Mouse (Mus musculus) liver, postnatal 0 days (tissue): ENCODE measurements at regions not wholly inside any gene's neighbourhood (a gene's known extent, or its start where the extent isn't known, plus 50 kb on each side); places are given as distances from the start of the nearest gene placed in this dataset.

ENCODE experiments used
- ATAC-seq: fragments of 200-750 bp; cut with Nextera tagmentation; 2 replicates; pipeline ENCODE4 v1.8.0; 2017; ENCODE audit warnings: mild to moderate bottlenecking, moderate library complexity
- DNase-seq: peaks from one replicate; pipeline ENCODE4 v3.0.0-alpha.2; 2016
- H3K27ac ChIP-seq: fragments of 300-500 bp; sonication (generic); 2 replicates; pipeline ENCODE4 v1.5.1; 2014; ENCODE audit warnings: antibody characterized with exemption, moderate library complexity, mild to moderate bottlenecking, low read depth
- H3K27me3 ChIP-seq: fragments of 300-500 bp; sonication (generic); 2 replicates; pipeline ENCODE4 v1.6.1; 2014; ENCODE audit warnings: low read length, control low read depth, mixed read lengths; ENCODE audit not compliant: insufficient read depth
- H3K36me3 ChIP-seq: fragments of 300-500 bp; sonication (generic); replicated peaks from 2 replicates; pipeline ENCODE4 v1.6.1; 2014; ENCODE audit warnings: mild to moderate bottlenecking, control low read depth, low read length, moderate library complexity, mixed read lengths; ENCODE audit not compliant: insufficient read depth
- H3K4me1 ChIP-seq: fragments of 300-500 bp; sonication (generic); 2 replicates; pipeline ENCODE4 v1.6.1; 2014; ENCODE audit warnings: antibody characterized with exemption, mild to moderate bottlenecking, control low read depth; ENCODE audit not compliant: insufficient read depth
- H3K4me2 ChIP-seq: fragments of 300-500 bp; sonication (generic); 2 replicates; pipeline ENCODE4 v1.6.1; 2014; ENCODE audit warnings: low read depth, mild to moderate bottlenecking, low read length, moderate library complexity, mixed read lengths
- H3K4me3 ChIP-seq: fragments of 300-500 bp; sonication (generic); 2 replicates; pipeline ENCODE4 v1.5.1; 2014; ENCODE audit warnings: low read depth, low read length
- H3K9ac ChIP-seq: fragments of 300-500 bp; sonication (generic); replicated peaks from 2 replicates; pipeline ENCODE4 v1.6.1; 2014; ENCODE audit warnings: mild to moderate bottlenecking, moderate library complexity
- H3K9me3 ChIP-seq: fragments of 300-500 bp; sonication (generic); 2 replicates; pipeline ENCODE4 v1.6.1; 2016; ENCODE audit warnings: mild to moderate bottlenecking, control low read depth, low read length, mixed read lengths
- CTCF ChIP-seq: sonication (generic); IDR thresholded peaks from 2 replicates; pipeline ENCODE4 v1.5.1; 2016; ENCODE audit warnings: antibody characterized with exemption, low read depth
- EP300 ChIP-seq: IDR thresholded peaks from 2 replicates; pipeline ENCODE4 v1.6.1; 2016; ENCODE audit warnings: antibody characterized with exemption, low read depth, mild to moderate bottlenecking
- WGBS: fragments of 180-500 bp; shearing (Covaris S2); extraction: QIAGEN DNeasy Blood & Tissue Kit; methylation state at CpG from one replicate; pipeline ENCODE4 v1.1.7; 2014; ENCODE audit not compliant: insufficient replicate concordance; 5-methylcytosine and 5-hydroxymethylcytosine counted together

DNA sequence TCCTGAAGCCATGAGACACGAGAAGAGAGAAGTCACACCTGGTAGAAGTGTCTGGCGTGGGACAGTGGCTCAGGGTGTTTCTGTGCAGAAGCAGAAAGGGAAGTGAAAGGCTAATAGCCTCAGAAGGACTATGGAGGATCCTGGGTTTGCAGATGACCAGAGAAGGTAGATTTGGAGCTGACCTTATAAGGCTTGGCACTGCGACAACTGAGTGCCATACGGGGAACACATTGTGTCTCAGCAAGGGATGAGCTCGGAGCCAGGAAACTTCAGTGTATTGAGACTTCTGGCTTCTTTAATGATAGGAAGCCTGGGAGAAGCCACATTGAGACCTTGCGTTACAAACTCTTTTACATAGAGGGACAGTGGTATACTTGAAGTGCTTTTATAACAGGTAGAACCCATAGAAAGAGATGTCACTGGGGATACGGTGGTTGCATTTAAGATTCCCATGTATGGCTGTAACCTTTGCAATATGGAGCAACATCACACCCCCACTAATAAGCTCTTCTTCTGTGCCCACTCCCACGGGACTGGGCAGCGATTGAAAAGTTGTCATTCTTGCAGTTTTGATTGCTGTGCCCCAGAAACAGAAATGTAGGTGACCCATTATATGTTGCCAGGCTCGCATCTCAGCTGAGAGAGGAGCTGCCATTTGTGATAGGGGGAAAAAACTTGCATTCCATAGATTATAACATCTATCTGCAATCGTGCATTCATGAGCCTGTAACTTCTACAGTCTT lies 61.8 kb upstream of the Dync1i1 start:
- H3K27me3 ChIP-seq: no peaks in the 10 kb centered on the region
- no peak overlapping the region for H3K9ac ChIP-seq
- no peak for TF ChIP-seq EP300
- ATAC-seq (no peak), DNase-seq (no peak)
- H3K4me1 ChIP-seq: no peaks in the 10 kb centered on the region
- WGBS: 79% methylated on average over 11 of the region's 11 CpGs
- no peaks in the 10 kb centered on the region for H3K9me3 ChIP-seq
- no peak overlapping the region for H3K4me2 ChIP-seq
- no peaks in the 10 kb centered on the region for H3K36me3 ChIP-seq
- H3K27ac ChIP-seq: no peak overlapping the region
- H3K4me3 ChIP-seq: no peak overlapping the region

DNA sequence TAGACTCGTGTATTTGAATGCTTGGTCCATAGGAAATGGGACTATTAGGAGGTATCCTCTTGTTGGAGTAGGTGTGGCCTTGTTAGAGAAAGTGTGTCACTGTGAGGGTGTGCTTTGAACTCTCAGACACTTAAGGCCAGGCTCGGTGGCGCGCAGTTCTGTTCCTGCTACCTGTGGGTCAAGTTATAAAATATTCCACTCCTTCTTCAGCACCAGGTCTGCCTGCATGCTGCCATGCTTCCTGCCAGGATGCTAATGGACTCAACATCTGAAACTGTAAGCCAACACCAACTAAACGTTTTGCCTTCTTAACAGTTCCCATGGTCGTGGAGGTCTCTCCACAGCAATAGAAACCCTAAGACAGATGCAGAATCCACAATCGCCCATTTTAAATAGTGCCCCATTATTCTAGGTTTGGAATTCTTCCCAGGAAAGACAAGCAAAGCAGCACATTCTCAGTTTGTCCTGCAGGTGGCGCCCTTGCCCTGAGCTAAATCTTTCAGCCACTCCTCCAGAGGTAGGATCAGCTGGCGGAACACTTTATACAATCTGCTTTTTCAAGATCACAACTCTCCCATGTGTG lies 80.2 kb upstream of the Dync1i1 start:
- WGBS: 27% methylated on average over 9 of the region's 9 CpGs
- H3K36me3 ChIP-seq: no peaks in the 10 kb centered on the region
- DNase-seq: peak; percentile 69
- H3K9ac ChIP-seq: no peak overlapping the region
- ATAC-seq: no peak
- no peaks in the 10 kb centered on the region for H3K4me1 ChIP-seq
- no peaks in the 10 kb centered on the region for H3K27me3 ChIP-seq
- no peak overlapping the region for H3K4me2 ChIP-seq
- no peaks in the 10 kb centered on the region for H3K9me3 ChIP-seq
- no peak overlapping the region for H3K27ac ChIP-seq
- no peak overlapping the region for H3K4me3 ChIP-seq
- no peak for TF ChIP-seq EP300
- peak; percentile 83 for TF ChIP-seq CTCF

DNA sequence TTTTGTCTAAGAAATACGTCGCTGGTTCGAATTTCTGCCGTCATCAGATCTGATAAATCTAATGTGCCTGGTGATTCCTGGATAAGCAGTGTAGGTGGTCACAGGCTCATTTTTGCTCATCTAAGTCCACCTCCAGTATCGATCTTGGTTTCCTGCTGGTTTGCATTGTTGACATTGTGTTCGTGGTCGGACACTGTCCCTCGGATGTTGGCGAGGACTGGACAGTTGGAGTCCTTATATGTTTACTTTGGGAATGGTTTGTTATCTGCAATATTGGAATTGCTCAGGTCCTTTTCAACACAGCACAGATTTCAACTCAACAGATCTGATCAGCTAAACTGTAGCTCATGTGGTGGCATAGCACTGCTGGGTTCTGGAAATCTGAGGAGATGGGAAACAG lies 91.2 kb upstream of the Dync1i1 start:
- H3K36me3 ChIP-seq: no peaks in the 10 kb centered on the region
- peaks cover 5% of the 10 kb centered on the region; the same call in 1 of the 2 replicates for H3K4me1 ChIP-seq
- TF ChIP-seq EP300 (no peak), CTCF (no peak)
- ATAC-seq: peak; percentile 57
- no peak for DNase-seq
- no peak overlapping the region for H3K4me3 ChIP-seq
- H3K27me3 ChIP-seq: no peaks in the 10 kb centered on the region
- no peak overlapping the region for H3K4me2 ChIP-seq
- WGBS: 69% methylated on average over 9 of the region's 9 CpGs
- H3K27ac ChIP-seq: no peak overlapping the region
- no peaks in the 10 kb centered on the region for H3K9me3 ChIP-seq
- no peak overlapping the region for H3K9ac ChIP-seq

DNA sequence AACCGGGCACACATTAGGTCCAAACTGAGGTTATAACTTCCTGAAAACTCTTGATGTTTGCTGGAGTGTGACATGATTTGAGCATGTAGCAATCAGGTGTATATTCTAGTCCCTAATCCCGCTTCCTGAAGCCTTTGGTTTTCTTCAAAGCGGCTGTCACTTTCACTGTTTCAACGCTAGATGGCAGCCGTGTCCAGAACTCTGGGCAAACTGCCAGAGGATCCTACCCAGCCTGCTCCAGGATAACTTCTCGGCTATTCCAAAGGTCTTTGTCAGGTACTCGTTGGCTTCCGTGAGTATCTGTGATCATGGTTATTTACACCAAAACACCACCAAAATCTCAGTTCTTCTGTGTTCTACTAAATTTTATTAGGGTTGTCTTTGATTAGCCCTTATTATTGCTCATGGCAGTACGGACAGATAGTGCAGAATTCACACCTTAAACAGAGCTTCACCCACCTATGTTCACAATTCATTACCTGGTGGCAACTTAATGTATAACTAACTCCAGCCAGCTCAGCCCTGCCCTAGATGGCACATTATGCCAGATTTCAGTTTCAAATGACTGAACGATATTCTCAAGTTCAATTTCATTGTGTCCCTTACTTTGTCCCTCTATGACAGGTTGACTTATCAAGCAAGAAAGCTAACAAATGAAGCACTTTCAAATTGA lies 92.3 kb upstream of the Dync1i1 start:
- H3K9ac ChIP-seq: no peak overlapping the region
- H3K36me3 ChIP-seq: no peaks in the 10 kb centered on the region
- no peaks in the 10 kb centered on the region for H3K9me3 ChIP-seq
- peak overlapping the region; percentile 16; the same call in 1 of the 2 replicates for H3K27ac ChIP-seq
- DNase-seq: peak; percentile 61
- H3K27me3 ChIP-seq: no peaks in the 10 kb centered on the region
- H3K4me3 ChIP-seq: no peak overlapping the region
- WGBS: 18% methylated on average over 10 of the region's 10 CpGs
- peak; percentile 84 for ATAC-seq
- peak overlapping the region; percentile 22; the same call in 1 of the 2 replicates for H3K4me2 ChIP-seq
- TF ChIP-seq EP300: no peak
- TF ChIP-seq CTCF: peak; percentile 75
- peaks cover 5% of the 10 kb centered on the region; the same call in 1 of the 2 replicates for H3K4me1 ChIP-seq

DNA sequence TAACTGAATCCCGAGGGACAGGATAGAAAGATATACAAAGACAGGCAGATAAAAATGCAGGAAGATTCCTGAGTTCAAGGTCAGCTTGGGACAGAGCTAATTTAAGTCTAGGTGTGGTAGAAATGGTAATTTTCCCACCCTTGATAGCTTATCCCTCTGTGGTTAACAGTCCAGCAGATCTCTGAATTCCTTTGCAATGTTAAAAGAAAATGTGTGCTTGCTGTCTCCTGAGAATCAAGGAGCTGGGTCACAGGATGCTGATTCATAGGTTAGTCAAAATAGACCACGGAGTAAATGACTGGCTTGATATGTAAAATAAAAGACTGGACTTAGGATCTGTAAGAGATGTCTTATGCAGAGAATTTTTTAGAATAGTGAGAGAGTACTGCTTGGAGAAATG lies 101.4 kb upstream of the Dync1i1 start:
- DNase-seq (no peak), ATAC-seq (no peak)
- Histone ChIP-seq H3K27me3 (no peaks in the 10 kb centered on the region), H3K9ac (no peak overlapping the region), H3K4me1 (no peaks in the 10 kb centered on the region), H3K27ac (no peak overlapping the region), H3K4me3 (no peak overlapping the region), H3K9me3 (no peaks in the 10 kb centered on the region), H3K36me3 (no peaks in the 10 kb centered on the region), H3K4me2 (no peak overlapping the region)
- 44% methylated on average over 2 of the region's 2 CpGs for WGBS
- TF ChIP-seq CTCF (no peak), EP300 (no peak)

DNA sequence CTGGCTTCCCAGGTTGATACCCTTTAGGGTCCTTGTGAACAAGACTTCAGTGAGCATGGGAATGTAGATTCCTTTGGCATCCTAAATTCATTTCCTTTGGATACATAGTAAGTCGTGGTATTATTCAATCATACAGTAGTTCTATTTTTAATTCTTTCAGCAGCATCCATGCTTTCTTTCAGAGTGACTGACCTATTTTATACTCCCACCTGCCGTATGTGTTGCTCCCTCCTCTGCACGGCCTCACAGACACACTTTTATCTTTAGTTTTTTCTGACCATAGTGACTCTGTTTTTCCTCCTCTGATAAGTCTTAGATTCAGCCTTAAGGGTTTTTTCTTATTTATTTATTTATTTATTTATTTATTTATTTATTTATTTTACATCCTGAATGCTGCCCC lies 103.9 kb upstream of the Dync1i1 start:
- no peaks in the 10 kb centered on the region for H3K36me3 ChIP-seq
- H3K4me3 ChIP-seq: no peak overlapping the region
- H3K4me1 ChIP-seq: no peaks in the 10 kb centered on the region
- H3K27me3 ChIP-seq: no peaks in the 10 kb centered on the region
- no peak for DNase-seq
- WGBS: 83% methylated on average over 3 of the region's 3 CpGs
- no peak overlapping the region for H3K9ac ChIP-seq
- H3K27ac ChIP-seq: no peak overlapping the region
- no peaks in the 10 kb centered on the region for H3K9me3 ChIP-seq
- no peak for TF ChIP-seq EP300
- no peak for TF ChIP-seq CTCF
- no peak for ATAC-seq
- H3K4me2 ChIP-seq: no peak overlapping the region
